Mouse (Mus musculus): ENCODE measurements around the gene Cldn14.

Gene Cldn14

GRCm38 (mm10) chr16:93910735-93911665 is 97.6 kb downstream of the Cldn14 start:
- no peak for DNase-seq

- DNase-seq = no peak
Measured at GRCm38 (mm10) chr16:93909936-93910335, 98.7 kb downstream of the Cldn14 start.

- DNase-seq = no peak
Measured at GRCm38 (mm10) chr16:93908196-93908595, 100.4 kb downstream of the Cldn14 start.

- no peak for DNase-seq
Measured at GRCm38 (mm10) chr16:93907761-93908160, 100.9 kb downstream of the Cldn14 start.

GRCm38 (mm10) chr16:93906156-93907014 is 102.3 kb downstream of the Cldn14 start:
- DNase-seq = peak; percentile 69

GRCm38 (mm10) chr16:93903027-93903426 is 105.6 kb downstream of the Cldn14 start:
- DNase-seq = no peak

GRCm38 (mm10) chr16:93893285-93893684 is 115.4 kb downstream of the Cldn14 start:
- DNase-seq = no peak

- DNase-seq = no peak
Measured at GRCm38 (mm10) chr16:93890948-93891604, 117.6 kb downstream of the Cldn14 start.

- no peak for DNase-seq
Measured at GRCm38 (mm10) chr16:93888481-93888880, 120.2 kb downstream of the Cldn14 start.

GRCm38 (mm10) chr16:93884722-93885113 is 123.9 kb downstream of the Cldn14 start:
- no peak for DNase-seq

GRCm38 (mm10) chr16:93884086-93884721 is 124.4 kb downstream of the Cldn14 start:
- no peak for DNase-seq

GRCm38 (mm10) chr16:93883423-93884085 is 125.1 kb downstream of the Cldn14 start, which contains the start of gene Chaf1b:
Gene Chaf1b (plus strand): TSS chr16:93883901.
- DNase-seq = peak; percentile 95

GRCm38 (mm10) chr16:93877612-93878380 is 130.8 kb downstream of the Cldn14 start:
- DNase-seq = no peak

GRCm38 (mm10) chr16:93874841-93875240 is 133.8 kb downstream of the Cldn14 start:
- DNase-seq = no peak
